Mouse (Mus musculus) ES-E14 (cell line): Measurements from ENCODE around the gene Ssc5d. TPM values are rescaled to one million over a fixed set of nuclear protein-coding genes. Genes with fewer than 3 reads are reported as not detected.

Source experiments
- DNase-seq: peaks from one replicate; pipeline ENCODE4 v3.0.0-alpha.2; 2013; ENCODE audit warnings: low read depth, low spot score
- H3K27ac ChIP-seq: 2 replicates; pipeline ENCODE4 v1.5.1; 2012; ENCODE audit warnings: low read depth, mild to moderate bottlenecking, low read length, moderate library complexity, mixed read lengths; ENCODE audit not compliant: poor library complexity, insufficient read depth, severe bottlenecking
- H3K36me3 ChIP-seq: 2 replicates; pipeline ENCODE4 v1.6.1; 2012; ENCODE audit warnings: mild to moderate bottlenecking, low read length, moderate library complexity, mixed read lengths; ENCODE audit not compliant: control insufficient read depth, poor library complexity, insufficient read depth, severe bottlenecking
- H3K4me1 ChIP-seq, 2 experiments: fragments of 150-350 bp in 1 of 2; sonication (generic) in 1 of 2; 2 replicates each; pipeline ENCODE4 v1.6.1; 2012; ENCODE audit warnings: low read length in 2 of 2, mild to moderate bottlenecking in 1 of 2, mixed read lengths in 1 of 2; ENCODE audit not compliant: control insufficient read depth in 2 of 2, insufficient read depth in 2 of 2, poor library complexity in 1 of 2
- H3K4me3 ChIP-seq, 2 experiments: fragments of 150-350 bp in 1 of 2; sonication (generic) in 1 of 2; 2 replicates each; pipeline ENCODE4 v1.5.1; 2012; ENCODE audit warnings: low read length in 2 of 2, low read depth in 1 of 2, mild to moderate bottlenecking in 1 of 2, mixed read lengths in 1 of 2; ENCODE audit not compliant: insufficient read depth in 1 of 2, poor library complexity in 1 of 2, severe bottlenecking in 1 of 2
- H3K9ac ChIP-seq: 2 replicates; pipeline ENCODE4 v1.6.1; 2012; ENCODE audit warnings: low read depth, mild to moderate bottlenecking, low read length, mixed read lengths; ENCODE audit not compliant: poor library complexity, insufficient read depth, severe bottlenecking
- H3K9me3 ChIP-seq: fragments of 150-350 bp; sonication (generic); 2 replicates; pipeline ENCODE4 v1.6.1; 2012; ENCODE audit warnings: low read depth, mild to moderate bottlenecking, low read length; ENCODE audit not compliant: control insufficient read depth, insufficient read depth
- CHD2 ChIP-seq: IDR thresholded peaks from 2 replicates; pipeline ENCODE4 v1.6.1; 2014; ENCODE audit warnings: mild to moderate bottlenecking, low read depth, low read length, inconsistent platforms
- HCFC1 ChIP-seq: IDR thresholded peaks from 2 replicates; pipeline ENCODE4 v1.6.1; 2012; ENCODE audit warnings: low read length, inconsistent platforms, borderline replicate concordance; ENCODE audit not compliant: insufficient read depth
- MAFK ChIP-seq: IDR thresholded peaks from 2 replicates; pipeline ENCODE4 v1.6.1; 2014; ENCODE audit warnings: mild to moderate bottlenecking, low read depth, low read length, inconsistent platforms; ENCODE audit not compliant: insufficient read depth
- ZC3H11A ChIP-seq: IDR thresholded peaks from 2 replicates; pipeline ENCODE4 v1.6.1; 2012; ENCODE audit warnings: low read depth, mild to moderate bottlenecking, inconsistent platforms, low read length, borderline replicate concordance
- ZNF384 ChIP-seq: IDR thresholded peaks from 2 replicates; pipeline ENCODE4 v1.6.1; 2012; ENCODE audit warnings: low read depth, low read length, inconsistent platforms
- in situ Hi-C, 2 experiments: fragments of 600-800 bp; cut with MboI; formaldehyde crosslinking; loops; one replicate each; pipeline ENCODE4 v1.15.1; 2025; ENCODE audit warnings: low sequenced_read_pairs in 2 of 2, inconsistent platforms in 1 of 2; ENCODE audit not compliant: unreplicated experiment in 2 of 2
- total RNA-seq: library from RNA; depleted of rRNA; stranded (reverse); fragments of 300-350 nt; gene quantifications from 2 replicates; pipeline ENCODE4 v1.2.3, GENCODE M21; 2012

The Ssc5d gene
- total RNA-seq, 1 experiment, result 0.94 TPM

DNA sequence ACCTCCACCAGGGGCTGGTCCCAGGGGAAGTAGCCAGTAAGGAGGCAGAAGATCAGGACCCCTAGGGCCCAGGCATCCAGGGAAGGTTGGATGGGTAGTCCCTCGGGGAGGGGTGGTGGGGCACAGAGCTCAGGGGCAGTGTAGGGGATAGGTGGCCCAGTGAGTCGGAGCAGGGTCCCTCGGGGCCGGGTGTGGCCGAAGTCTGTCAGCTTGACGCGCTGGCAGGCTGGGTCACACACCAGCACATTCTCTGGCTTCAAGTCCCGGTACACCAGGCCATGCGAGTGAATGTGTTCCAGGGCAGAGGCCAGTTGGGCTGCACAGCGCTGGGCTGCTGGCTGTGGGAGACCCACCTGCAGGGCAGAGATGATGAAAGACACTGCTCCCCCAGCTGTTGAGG is 31.8 kb downstream of the Ssc5d start:
- in situ Hi-C loops, result no loop called here
- H3K9ac ChIP-seq, result no peak overlapping the region

DNA sequence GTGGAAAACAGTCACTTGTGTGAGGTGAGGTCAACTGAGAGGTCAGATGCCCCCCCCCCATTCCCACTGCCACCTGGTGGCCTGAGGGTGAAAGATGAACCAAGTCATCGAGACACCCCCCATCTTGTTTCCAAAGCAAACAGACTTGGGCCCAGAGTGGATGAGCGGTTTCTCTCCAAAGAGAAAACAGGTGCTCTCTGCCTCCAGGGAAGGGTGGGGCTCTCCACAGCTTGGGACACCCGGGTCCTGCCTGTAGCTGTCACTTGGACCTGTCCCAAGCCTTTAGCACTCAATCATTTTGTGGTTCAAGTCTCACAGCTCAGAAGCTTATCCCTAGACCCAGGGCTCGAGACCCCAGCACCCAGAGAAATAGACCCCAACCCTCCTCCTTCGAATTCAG is 37.9 kb downstream of the Ssc5d start:
- in situ Hi-C loops, result no loop called here
- no peak for DNase-seq
- no peaks in the 10 kb centered on the region for H3K36me3 ChIP-seq

More for the DNA sequence above, 31.8 kb downstream of the Ssc5d start:
- H3K9me3 ChIP-seq, result no peaks in the 10 kb centered on the region
- no peak overlapping the region for H3K4me3 ChIP-seq
- H3K36me3 ChIP-seq, result no peaks in the 10 kb centered on the region
- H3K4me1 ChIP-seq, result no peaks in the 10 kb centered on the region
- TF ChIP-seq ZNF384 (no peak), HCFC1 (no peak), CHD2 (no peak), MAFK (no peak), ZC3H11A (no peak)
- no peak overlapping the region for H3K27ac ChIP-seq
- DNase-seq, result no peak

GRCm38 (mm10) chr7:4964272-4964671 is 38.7 kb downstream of the Ssc5d start, which contains the start of gene Sbk2:
Gene Sbk2, minus strand, starts transcription at chr7:4964406.
- peaks cover 0 to 6% of the 10 kb centered on the region in 2 experiments; a peak in 1 of 4 replicates for H3K4me1 ChIP-seq
- no peak within 1 kb of the TSS for H3K4me3 ChIP-seq
- DNase-seq, result peak; percentile 77
- TF ChIP-seq ZC3H11A (no peak), MAFK (no peak), CHD2 (no peak), ZNF384 (no peak), HCFC1 (no peak)
- in situ Hi-C loops, result no loop called here
- H3K27ac ChIP-seq, result no peak within 1 kb of the TSS
- no peaks in the 10 kb centered on the region for H3K9me3 ChIP-seq
- no peaks in the 10 kb centered on the region for H3K36me3 ChIP-seq
- H3K9ac ChIP-seq, result no peak within 1 kb of the TSS

More for the DNA sequence above, 37.9 kb downstream of the Ssc5d start:
- Histone ChIP-seq H3K4me3 (no peak overlapping the region), H3K9ac (no peak overlapping the region), H3K27ac (no peak overlapping the region), H3K4me1 (peaks cover 0 to 6% of the 10 kb centered on the region in 2 experiments; a peak in 1 of 4 replicates), H3K9me3 (no peaks in the 10 kb centered on the region)
- no peak for TF ChIP-seq ZC3H11A
- no peak for TF ChIP-seq ZNF384
- no peak for TF ChIP-seq CHD2
- no peak for TF ChIP-seq MAFK
- no peak for TF ChIP-seq HCFC1

GRCm38 (mm10) chr7:4964988-4965387 is 39.4 kb downstream of the Ssc5d start:
- in situ Hi-C loops, result no loop called here
- H3K9ac ChIP-seq, result no peak overlapping the region
- no peak overlapping the region for H3K4me3 ChIP-seq
- no peak for TF ChIP-seq ZNF384
- TF ChIP-seq CHD2, result no peak
- no peak for TF ChIP-seq ZC3H11A
- TF ChIP-seq MAFK, result no peak
- no peak for TF ChIP-seq HCFC1
- H3K27ac ChIP-seq, result no peak overlapping the region
- H3K36me3 ChIP-seq, result no peaks in the 10 kb centered on the region
- no peak for DNase-seq
- peaks cover 0 to 6% of the 10 kb centered on the region in 2 experiments; a peak in 1 of 4 replicates for H3K4me1 ChIP-seq
- H3K9me3 ChIP-seq, result no peaks in the 10 kb centered on the region

DNA sequence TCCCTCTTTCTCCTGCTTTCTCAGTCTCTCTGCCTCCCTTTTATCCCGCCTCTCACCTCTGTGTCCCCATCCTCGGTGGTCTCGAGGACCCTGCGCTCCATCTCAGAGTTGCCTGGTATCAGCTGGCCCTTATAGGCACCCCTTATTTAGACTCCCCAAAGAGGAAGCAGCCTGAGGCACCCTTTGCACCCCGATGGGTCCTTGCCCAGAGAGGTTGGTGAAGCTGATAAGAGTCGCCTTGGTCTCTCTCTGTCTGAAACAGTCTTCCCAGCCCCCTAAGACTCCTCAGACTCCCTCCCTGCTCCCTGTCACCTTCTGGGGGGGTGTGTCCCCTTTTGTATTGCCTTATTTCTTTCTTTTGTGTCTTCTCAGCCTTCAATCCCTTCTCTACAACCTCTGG is 45.5 kb downstream of the Ssc5d start, which contains the start of gene Sbk3:
Gene Sbk3 (minus strand): TSS at position 101 of the 400 bp plus-strand sequence.
- in situ Hi-C loops, result no loop called here
- TF ChIP-seq HCFC1 (no peak), ZC3H11A (no peak), CHD2 (no peak), ZNF384 (no peak), MAFK (no peak)
- DNase-seq, result no peak
- H3K9me3 ChIP-seq, result no peaks in the 10 kb centered on the region
- H3K9ac ChIP-seq, result no peak within 1 kb of the TSS
- no peaks in the 10 kb centered on the region for H3K4me1 ChIP-seq
- no peak within 1 kb of the TSS for H3K27ac ChIP-seq
- H3K4me3 ChIP-seq, result no peak within 1 kb of the TSS
- no peaks in the 10 kb centered on the region for H3K36me3 ChIP-seq
